Mouse (Mus musculus) central nervous system, embryonic 18 days (tissue): ENCODE results near the gene Six1. TPM values are rescaled to one million over a fixed set of nuclear protein-coding genes. Genes with fewer than 3 reads are reported as not detected.

Source experiments
- polyA plus RNA-seq: library from polyadenylated mRNA; depleted of rRNA; stranded (reverse); fragments of >200 nt; gene quantifications from 2 replicates; pipeline ENCODE4 v1.2.3, GENCODE M21; 2012; rRNA removed

The Six1 gene
- 0.39 and 2.1 TPM in 2 replicates for polyA plus RNA-seq

GRCm38 (mm10) chr12:73053668-73054241, at the start of gene Six1:
Six1 (minus strand) TSS chr12:73053887.

Other genes with a start within 250 kb of the Six1 start
- gene Six6, start 114.0 kb downstream of the Six1 start, polyA plus RNA-seq: 0.52 and 0.54 TPM in 2 replicates
- gene 4930447C04Rik, start 113.1 kb downstream of the Six1 start, polyA plus RNA-seq: 13.5 and 15.6 TPM in 2 replicates
- 0.19 and 0.43 TPM in 2 replicates for gene Six4, start 59.6 kb upstream of the Six1 start, polyA plus RNA-seq
- gene Mnat1, start 69.8 kb upstream of the Six1 start, polyA plus RNA-seq: 14.4 and 17.4 TPM in 2 replicates
- gene Trmt5, start 232.8 kb upstream of the Six1 start, polyA plus RNA-seq: 12.2 and 13.1 TPM in 2 replicates
- 28.9 and 30.1 TPM in 2 replicates for gene Slc38a6, start 232.9 kb upstream of the Six1 start, polyA plus RNA-seq